Mouse (Mus musculus) colon, adult 2 months (tissue): ENCODE measurements around the gene Gm10697. TPM values are rescaled to one million over a fixed set of nuclear protein-coding genes. Genes with fewer than 3 reads are reported as not detected.

ENCODE experiments used
- polyA plus RNA-seq: library from polyadenylated mRNA; depleted of rRNA; stranded (reverse); fragments of >200 nt; gene quantifications from 2 replicates; pipeline ENCODE4 v1.2.3, GENCODE M21; 2012; rRNA removed

The Gm10697 gene
- polyA plus RNA-seq: not detected in 2 replicates

GRCm38 (mm10) chr3:94072544-94072943, at the start of gene Gm10697:
TSS of gene Gm10697 (minus strand) at chr3:94072644.

GRCm38 (mm10) chr3:94054785-94055184, 17.7 kb downstream of the Gm10697 start, which contains the start of gene Gm9125:
TSS of gene Gm9125 (minus strand) at chr3:94054885.

Other genes starting within 250 kb of the Gm10697 start
- not detected in 2 replicates for gene Tdpoz3, start 246.6 kb downstream of the Gm10697 start, polyA plus RNA-seq
- 0.17 TPM in 1 of 2 replicates, not detected in the other for gene Gm9117, start 129.1 kb downstream of the Gm10697 start, polyA plus RNA-seq
- not detected in 2 replicates for gene Tdpoz5, start 111.3 kb downstream of the Gm10697 start, polyA plus RNA-seq
- gene Gm9125, start 17.8 kb downstream of the Gm10697 start, polyA plus RNA-seq: not detected in 2 replicates
- gene Gm10696, start 105.5 kb upstream of the Gm10697 start, polyA plus RNA-seq: not detected in 2 replicates
- gene Gm5286, start 124.1 kb upstream of the Gm10697 start, polyA plus RNA-seq: not detected in 2 replicates
- gene Gm4778, start 191.4 kb upstream of the Gm10697 start, polyA plus RNA-seq: not detected in 2 replicates
- 0.93 and 1.3 TPM in 2 replicates for gene Them4, start 237.4 kb upstream of the Gm10697 start, polyA plus RNA-seq